Mouse (Mus musculus) CH12.LX (cell line): Measurements from ENCODE around the gene Rrp8. TPM values are rescaled to one million over a fixed set of nuclear protein-coding genes. Genes with fewer than 3 reads are reported as not detected.

Source experiments
- DNase-seq: peaks from one replicate; pipeline ENCODE4 v3.0.0-alpha.2; 2013; ENCODE audit errors: extremely low read depth
- H3K27ac ChIP-seq: 2 replicates; pipeline ENCODE4 v1.5.1; 2012; ENCODE audit warnings: low read depth, mild to moderate bottlenecking, control low read depth, moderate library complexity; ENCODE audit not compliant: insufficient read depth
- H3K27me3 ChIP-seq: replicated peaks from 2 replicates; pipeline ENCODE3; 2012; ENCODE audit warnings: inconsistent platforms
- H3K36me3 ChIP-seq, 2 experiments: replicated peaks in 1 of 2; 2 replicates each; pipeline versions ENCODE3 to v1.6.1; 2012; ENCODE audit warnings: inconsistent platforms in 1 of 2, low read length in 1 of 2, mild to moderate bottlenecking in 1 of 2, mixed read lengths in 1 of 2, moderate library complexity in 1 of 2; ENCODE audit not compliant: control insufficient read depth in 1 of 2, insufficient read depth in 1 of 2
- H3K4me1 ChIP-seq, 2 experiments: 2 replicates each; pipeline ENCODE4 v1.6.1; 2012; ENCODE audit warnings: inconsistent platforms in 1 of 2, moderate library complexity in 1 of 2; ENCODE audit not compliant: insufficient read depth in 2 of 2, control insufficient read depth in 1 of 2
- H3K4me2 ChIP-seq: 2 replicates; pipeline ENCODE4 v1.6.1; 2012; ENCODE audit warnings: low read depth, mild to moderate bottlenecking, control low read depth; ENCODE audit not compliant: poor library complexity, insufficient read depth, severe bottlenecking
- H3K4me3 ChIP-seq, 3 experiments: fragments of 150-350 bp in 1 of 3; sonication (generic) in 1 of 3; replicated peaks in 1 of 3; 2 replicates each; pipeline versions ENCODE3 to v1.5.1; 2011 to 2012; ENCODE audit warnings: low read depth in 2 of 3, low read length in 2 of 3, mild to moderate bottlenecking in 2 of 3, moderate library complexity in 2 of 3, control low read depth in 1 of 3, improper control_type of control experiment in 1 of 3, inconsistent platforms in 1 of 3, mixed read lengths in 1 of 3; ENCODE audit not compliant: poor library complexity in 1 of 3
- H3K79me2 ChIP-seq: replicated peaks from 2 replicates; pipeline ENCODE4 v1.6.1; 2012; ENCODE audit warnings: mild to moderate bottlenecking, moderate library complexity; ENCODE audit not compliant: control insufficient read depth, poor library complexity, insufficient read depth, severe bottlenecking; ENCODE audit errors: extremely low read depth
- H3K9ac ChIP-seq: 2 replicates; pipeline ENCODE4 v1.6.1; 2012; ENCODE audit warnings: low read depth, mild to moderate bottlenecking, control low read depth, moderate library complexity; ENCODE audit not compliant: insufficient read depth
- H3K9me3 ChIP-seq: replicated peaks from 2 replicates; pipeline ENCODE3; 2012; ENCODE audit warnings: low read length, inconsistent platforms, mixed read lengths
- BHLHE40 ChIP-seq: IDR thresholded peaks from 2 replicates; pipeline ENCODE4 v1.6.1; 2011; ENCODE audit warnings: mild to moderate bottlenecking, low read depth, low read length, improper control_type of control experiment
- ELF1 ChIP-seq: IDR thresholded peaks from 2 replicates; pipeline ENCODE4 v1.6.1; 2014; ENCODE audit warnings: low read depth, mild to moderate bottlenecking, inconsistent platforms, low read length, improper control_type of control experiment
- ETS1 ChIP-seq: conservative IDR thresholded peaks from 2 replicates; pipeline ENCODE4 v1.6.1; 2012; ENCODE audit warnings: low read depth, mild to moderate bottlenecking, inconsistent platforms, low read length, improper control_type of control experiment, moderate library complexity
- GABPA ChIP-seq: IDR thresholded peaks from 2 replicates; pipeline ENCODE4 v1.6.1; 2012; ENCODE audit warnings: low read depth, low read length, improper control_type of control experiment, inconsistent platforms; ENCODE audit not compliant: insufficient replicate concordance
- IRF4 ChIP-seq: IDR thresholded peaks from 2 replicates; pipeline ENCODE4 v1.6.1; 2014; ENCODE audit warnings: low read depth, mild to moderate bottlenecking, inconsistent platforms, low read length, improper control_type of control experiment
- JUN ChIP-seq: IDR thresholded peaks from 2 replicates; pipeline ENCODE4 v1.6.1; 2011; ENCODE audit warnings: low read depth, mild to moderate bottlenecking, low read length, improper control_type of control experiment, moderate library complexity; ENCODE audit not compliant: insufficient read depth
- JUND ChIP-seq: conservative IDR thresholded peaks from 2 replicates; pipeline ENCODE4 v1.6.1; 2011; ENCODE audit warnings: low read depth, low read length, improper control_type of control experiment
- KAT2A ChIP-seq: IDR thresholded peaks from 2 replicates; pipeline ENCODE4 v1.6.1; 2012; ENCODE audit warnings: low read length, improper control_type of control experiment, inconsistent platforms; ENCODE audit not compliant: insufficient replicate concordance
- MAFK ChIP-seq: IDR thresholded peaks from 2 replicates; pipeline ENCODE4 v1.6.1; 2011; ENCODE audit warnings: low read length, improper control_type of control experiment; ENCODE audit not compliant: insufficient replicate concordance
- MAX ChIP-seq: IDR thresholded peaks from 2 replicates; pipeline ENCODE4 v1.6.1; 2011; ENCODE audit warnings: low read length, improper control_type of control experiment
- MEF2A ChIP-seq: IDR thresholded peaks from 2 replicates; pipeline ENCODE4 v1.6.1; 2014; ENCODE audit warnings: low read depth, mild to moderate bottlenecking, inconsistent platforms, low read length, improper control_type of control experiment, borderline replicate concordance
- MXI1 ChIP-seq: IDR thresholded peaks from 2 replicates; pipeline ENCODE4 v1.6.1; 2011; ENCODE audit warnings: mild to moderate bottlenecking, low read depth, low read length, improper control_type of control experiment
- PAX5 ChIP-seq: IDR thresholded peaks from 2 replicates; pipeline ENCODE4 v1.6.1; 2012; ENCODE audit warnings: low read length, inconsistent platforms, mixed read lengths
- POLR2AphosphoS2 ChIP-seq: IDR thresholded peaks from 2 replicates; pipeline ENCODE4 v1.6.1; 2011; ENCODE audit warnings: low read depth, low read length, improper control_type of control experiment
- RAD21 ChIP-seq: IDR thresholded peaks from 2 replicates; pipeline ENCODE4 v1.6.1; 2011; ENCODE audit warnings: low read depth, mild to moderate bottlenecking, low read length, improper control_type of control experiment, moderate library complexity
- RCOR1 ChIP-seq: conservative IDR thresholded peaks from 2 replicates; pipeline ENCODE4 v1.6.1; 2012; ENCODE audit warnings: low read depth, mild to moderate bottlenecking, inconsistent platforms, low read length, improper control_type of control experiment
- TCF12 ChIP-seq: IDR thresholded peaks from 2 replicates; pipeline ENCODE4 v1.6.1; 2014; ENCODE audit warnings: low read depth, mild to moderate bottlenecking, inconsistent platforms, low read length, improper control_type of control experiment
- UBTF ChIP-seq: IDR thresholded peaks from 2 replicates; pipeline ENCODE4 v1.6.1; 2012; ENCODE audit warnings: low read depth, mild to moderate bottlenecking, inconsistent platforms, low read length, improper control_type of control experiment, moderate library complexity
- USF1 ChIP-seq: IDR thresholded peaks from 2 replicates; pipeline ENCODE4 v1.6.1; 2014; ENCODE audit warnings: low read depth, mild to moderate bottlenecking, inconsistent platforms, low read length, improper control_type of control experiment
- ZC3H11A ChIP-seq: IDR thresholded peaks from 2 replicates; pipeline ENCODE4 v1.6.1; 2012; ENCODE audit warnings: low read depth, mild to moderate bottlenecking, inconsistent platforms, low read length, improper control_type of control experiment
- ZNF384 ChIP-seq: IDR thresholded peaks from 2 replicates; pipeline ENCODE4 v1.6.1; 2012; ENCODE audit warnings: low read depth, low read length, improper control_type of control experiment, inconsistent platforms
- dilution Hi-C: fragments of 300-500 bp; cut with MboI; formaldehyde crosslinking; loops from 2 replicates; pipeline ENCODE4 v1.14.3; 2020; ENCODE audit warnings: low sequenced_read_pairs; ENCODE audit not compliant: extremely low pct_unique_long_range_greater_than_20kb, extremely low pct_ligation_motif_present
- in situ Hi-C: fragments of 300-500 bp; cut with MboI; formaldehyde crosslinking; loops from 3 replicates; pipeline ENCODE4 v1.14.3; 2019; ENCODE audit warnings: low sequenced_read_pairs, low pct_ligation_motif_present, low pct_unique_long_range_greater_than_20kb, mixed read lengths
- polyA plus RNA-seq: library from polyadenylated mRNA; unstranded; fragments of >175 nt; gene quantifications from 2 replicates; pipeline ENCODE4 v1.2.1, GENCODE M21; 2012; ENCODE audit warnings: low read depth; ENCODE audit not compliant: insufficient read length
- total RNA-seq, 2 experiments: library from RNA; depleted of rRNA; stranded (reverse); fragments of 300-350 nt in 1 of 2; fragments of >200 nt in 1 of 2; gene quantifications; 2 replicates each; pipeline ENCODE4 v1.2.3; 2012 to 2014

The Rrp8 gene
- total and polyA plus RNA-seq, 3 experiments = 28.7 to 84.2 (median 57.3) TPM

GRCm38 (mm10) chr7:105784556-105784955, 47.4 kb upstream of the Rrp8 start:
- no peak for DNase-seq
- no peak overlapping the region for H3K9ac ChIP-seq
- TF ChIP-seq ZC3H11A = no peak
- TF ChIP-seq IRF4 = no peak
- TF ChIP-seq UBTF = no peak
- TF ChIP-seq USF1 = no peak
- TF ChIP-seq TCF12 = no peak
- TF ChIP-seq MAX = no peak
- TF ChIP-seq MEF2A = no peak
- TF ChIP-seq ELF1 = no peak
- TF ChIP-seq MAFK = no peak
- TF ChIP-seq RAD21 = no peak
- no peak for TF ChIP-seq ETS1
- TF ChIP-seq JUN = no peak
- no peak for TF ChIP-seq POLR2AphosphoS2
- no peak for TF ChIP-seq RCOR1
- TF ChIP-seq BHLHE40 = no peak
- TF ChIP-seq GABPA = no peak
- H3K4me3 ChIP-seq = no peak overlapping the region
- peaks cover 3% of the 10 kb centered on the region for H3K27me3 ChIP-seq
- in situ Hi-C loops (no loop called here), dilution Hi-C loops (no loop called here)
- no peak overlapping the region for H3K4me2 ChIP-seq
- H3K9me3 ChIP-seq = peaks cover 4% of the 10 kb centered on the region
- no peaks in the 10 kb centered on the region for H3K36me3 ChIP-seq
- no peak overlapping the region for H3K27ac ChIP-seq
- no peaks in the 10 kb centered on the region for H3K79me2 ChIP-seq
- no peaks in the 10 kb centered on the region for H3K4me1 ChIP-seq

GRCm38 (mm10) chr7:105783861-105784260, 46.7 kb upstream of the Rrp8 start:
- Histone ChIP-seq H3K4me1 (peaks cover 0 to 6% of the 10 kb centered on the region in 2 experiments; a peak in 2 of 4 replicates), H3K4me2 (no peak overlapping the region), H3K9me3 (peaks cover 4% of the 10 kb centered on the region), H3K4me3 (no peak overlapping the region), H3K36me3 (no peaks in the 10 kb centered on the region), H3K79me2 (no peaks in the 10 kb centered on the region), H3K27ac (no peak overlapping the region), H3K27me3 (peaks cover 3% of the 10 kb centered on the region), H3K9ac (no peak overlapping the region)
- TF ChIP-seq JUND = no peak
- TF ChIP-seq RCOR1 = no peak
- TF ChIP-seq ELF1 = no peak
- TF ChIP-seq KAT2A = no peak
- no peak for TF ChIP-seq ZC3H11A
- TF ChIP-seq MAX = no peak
- no peak for TF ChIP-seq ZNF384
- TF ChIP-seq UBTF = no peak
- TF ChIP-seq BHLHE40 = no peak
- TF ChIP-seq PAX5 = no peak
- no peak for TF ChIP-seq MXI1
- no peak for TF ChIP-seq ETS1
- no peak for TF ChIP-seq IRF4
- dilution Hi-C loops = no loop called here
- in situ Hi-C loops = no loop called here
- DNase-seq = no peak
